Comparison of ENCODE assay signal across 29 mouse cellular contexts in genomic region chr5:148376358-148376757, GRCm38 (mm10). TPM values are rescaled to one million over a fixed set of nuclear protein-coding genes. Genes with fewer than 3 reads are reported as not detected.
DNase-seq lines count a peak whose midpoint lies in the region; ATAC-seq and TF ChIP-seq lines count a peak whose summit lies in the region.
"Had no signal": no experiment of that assay in that cellular context is flagged by ENCODE, and none has a peak within 500 bp of the region (broad histone marks: within the 10 kb centered on the region; RNA-seq: fewer than 3 reads in every experiment).

No protein-coding gene starts in this region.

- no peak for ATAC-seq in liver, embryonic 14.5 days (ENCODE audit: insufficient read depth)
- no peak for ATAC-seq in liver, embryonic 11.5 days (replicated peaks; ENCODE audit: low FRiP score)
- ATAC-seq: activated CD4-positive, CD25-positive, alpha-beta regulatory T cell, adult 4 months; forebrain, embryonic 13.5 days; forebrain, embryonic 16.5 days; hindbrain, postnatal 0 days; inflammation-experienced regulatory T-cells, adult 6 months; intestine, embryonic 16.5 days; Patski had no signal

- no peaks in the 10 kb centered on the region for H3K27me3 ChIP-seq in liver, embryonic 14.5 days (ENCODE audit: control insufficient read depth, insufficient read depth, low read length)
- no peaks in the 10 kb centered on the region for H3K27me3 ChIP-seq in liver, embryonic 11.5 days (replicated peaks; ENCODE audit: control insufficient read depth, insufficient read depth, low read length)
- no peaks in the 10 kb centered on the region for H3K27me3 ChIP-seq in E14TG2a.4 (ENCODE audit: insufficient read depth, low read length)
- H3K27me3 ChIP-seq in heart, adult 2 months (ENCODE audit: control insufficient read depth, insufficient read depth, low read length), result no peaks in the 10 kb centered on the region
- H3K27me3 ChIP-seq: CH12.LX; forebrain, embryonic 13.5 days; heart, embryonic 12.5 days; heart, embryonic 15.5 days; hindbrain, embryonic 13.5 days; Patski had no signal

- H3K36me3 ChIP-seq in liver, embryonic 14.5 days (replicated peaks; ENCODE audit: control insufficient read depth, insufficient read depth, low read depth), result peaks cover 8% of the 10 kb centered on the region
- peaks cover 14% of the 10 kb centered on the region for H3K36me3 ChIP-seq in liver, embryonic 11.5 days (ENCODE audit: control insufficient read depth, insufficient read depth, low read length)
- peaks cover 2% of the 10 kb centered on the region; the same call in 1 of the 2 replicates for H3K36me3 ChIP-seq in E14TG2a.4 (ENCODE audit: insufficient read depth, low read length)
- H3K36me3 ChIP-seq in heart, adult 2 months (ENCODE audit: control insufficient read depth, insufficient read depth, low read length), result no peaks in the 10 kb centered on the region
- H3K36me3 ChIP-seq: heart, embryonic 15.5 days; hindbrain, embryonic 13.5 days had no signal

- no peak overlapping the region for H3K27ac ChIP-seq in liver, embryonic 14.5 days
- no peak overlapping the region for H3K27ac ChIP-seq in liver, embryonic 11.5 days (ENCODE audit: low read depth, low read length)
- no peak overlapping the region for H3K27ac ChIP-seq in heart, adult 2 months
- H3K27ac ChIP-seq: forebrain, embryonic 10.5 days; forebrain, embryonic 13.5 days; heart, embryonic 15.5 days; hindbrain, embryonic 10.5 days; hindbrain, postnatal 0 days had no signal

- peak; percentile 29; the same call in 1 of the 2 replicates for TF ChIP-seq CTCF in liver, embryonic 14.5 days (IDR thresholded peaks at IDR 0.05; ENCODE audit: low read depth)
- peak; percentile 37; the same call in 1 of the 2 replicates for TF ChIP-seq CTCF in E14TG2a.4 (conservative IDR thresholded peaks at IDR 0.05; ENCODE audit: low read length)
- no peak for TF ChIP-seq CTCF in heart, adult 2 months (IDR thresholded peaks at IDR 0.05)

- 0 out of 4 replicates have a peak, but pooled peaks cover 0 to 2% of the 10 kb centered on the region in 2 experiments for H3K4me1 ChIP-seq in liver, embryonic 14.5 days (replicated peaks; ENCODE audit: control insufficient read depth in 2 of 2, insufficient read depth in 2 of 2, low read length in 1 of 2)
- no peaks in the 10 kb centered on the region; the same call in none of the 2 replicates for H3K4me1 ChIP-seq in liver, embryonic 11.5 days (replicated peaks; ENCODE audit: control insufficient read depth, insufficient read depth, low read length)
- peaks cover 47% of the 10 kb centered on the region for H3K4me1 ChIP-seq in E14TG2a.4 (replicated peaks; ENCODE audit: low read depth, low read length)
- H3K4me1 ChIP-seq in heart, adult 2 months (ENCODE audit: control insufficient read depth, insufficient read depth, low read length), result peaks cover 6% of the 10 kb centered on the region
- H3K4me1 ChIP-seq: forebrain, embryonic 10.5 days; forebrain, embryonic 13.5 days; hindbrain, embryonic 10.5 days; hindbrain, embryonic 13.5 days had no signal

- H3K4me2 ChIP-seq in liver, embryonic 14.5 days (ENCODE audit: low read depth), result no peak overlapping the region
- no peak overlapping the region for H3K4me2 ChIP-seq in liver, embryonic 11.5 days
- H3K4me2 ChIP-seq: forebrain, embryonic 13.5 days; heart, embryonic 12.5 days; heart, embryonic 15.5 days; hindbrain, embryonic 13.5 days had no signal

- 87% methylated on average over 8 of the region's 8 CpGs for WGBS in liver, embryonic 14.5 days (ENCODE audit: insufficient replicate concordance)
- 89% methylated on average over 8 of the region's 8 CpGs for WGBS in liver, embryonic 11.5 days
- WGBS in heart, adult 2 months, result 95% methylated on average over 8 of the region's 8 CpGs

- no peak overlapping the region for H3K4me3 ChIP-seq in liver, embryonic 14.5 days (ENCODE audit: insufficient read depth in 1 of 2, low read depth in 2 of 2, low read length in 2 of 2)
- no peak overlapping the region for H3K4me3 ChIP-seq in liver, embryonic 11.5 days (ENCODE audit: low read depth, low read length)
- H3K4me3 ChIP-seq in E14TG2a.4 (replicated peaks; ENCODE audit: low read length), result no peak overlapping the region
- no peak overlapping the region for H3K4me3 ChIP-seq in heart, adult 2 months
- H3K4me3 ChIP-seq: forebrain, embryonic 10.5 days; forebrain, embryonic 13.5 days; heart, embryonic 12.5 days; heart, embryonic 15.5 days; hindbrain, embryonic 10.5 days; hindbrain, embryonic 13.5 days had no signal

- H3K9me3 ChIP-seq in liver, embryonic 14.5 days (ENCODE audit: control insufficient read depth, low read length), result peaks cover 2% of the 10 kb centered on the region; the same call in 1 of the 2 replicates
- H3K9me3 ChIP-seq in liver, embryonic 11.5 days (ENCODE audit: control insufficient read depth, low read length), result peaks cover 2% of the 10 kb centered on the region; the same call in 1 of the 2 replicates
- H3K9me3 ChIP-seq in E14TG2a.4 (ENCODE audit: low read length), result no peaks in the 10 kb centered on the region
- H3K9me3 ChIP-seq: heart, embryonic 15.5 days; hindbrain, embryonic 13.5 days had no signal

- intact Hi-C loops in heart, adult 2 months (cut with DNase I), result no loop called here

- H3K79me2 ChIP-seq in heart, adult 2 months (replicated peaks; ENCODE audit: control insufficient read depth, insufficient read depth, low read length), result no peaks in the 10 kb centered on the region

- no peak for TF ChIP-seq POLR2A in heart, adult 2 months (IDR thresholded peaks at IDR 0.05; ENCODE audit: insufficient read depth, low read depth, low read length)

- H3K9ac ChIP-seq in liver, embryonic 14.5 days (replicated peaks), result no peak overlapping the region
- H3K9ac ChIP-seq in liver, embryonic 11.5 days (ENCODE audit: low read depth, low read length), result no peak overlapping the region
- no peak overlapping the region for H3K9ac ChIP-seq in heart, adult 2 months (ENCODE audit: low read depth, low read length)
- H3K9ac ChIP-seq: forebrain, embryonic 13.5 days; heart, embryonic 12.5 days; heart, embryonic 15.5 days; hindbrain, embryonic 13.5 days had no signal

- no peak for DNase-seq in liver, embryonic 14.5 days (ENCODE audit: low read depth in 3 of 3, low spot score in 3 of 3)
- DNase-seq in liver, embryonic 11.5 days (ENCODE audit: low spot score), result no peak
- DNase-seq in ES-CJ7 (ENCODE audit: low read depth, low spot score) (peak; percentile 32), ZHBTc4 (ENCODE audit: low read depth, low spot score) (peak; percentile 54)
- DNase-seq in heart, adult 2 months, result no peak
- DNase-seq: adrenal gland, adult 8-10 months; adrenal gland, postnatal 36 days; cerebellum, adult 18-20 months; cerebellum, adult 9-10 months; cerebellum, postnatal 14 days; gastrocnemius, postnatal 10 days; gastrocnemius, postnatal 36 days; heart, adult 11 months; heart, postnatal 10 days; heart, postnatal 36 days had no signal

- no peak for TF ChIP-seq EP300 in liver, embryonic 14.5 days (IDR thresholded peaks at IDR 0.05; ENCODE audit: low read depth)
- TF ChIP-seq EP300 in heart, adult 2 months (IDR thresholded peaks at IDR 0.05; ENCODE audit: insufficient read depth, low read depth, low read length), result no peak

RNA-seq across cellular contexts. Expression of gene Slc7a1, which starts 23.3 kb away (rescaled TPM):
- polyA plus RNA-seq in liver, embryonic 14.5 days (2012; rRNA removed), result 4.7 and 4.8 TPM in 2 replicates
- 17.7 and 20.3 TPM in 2 replicates for polyA plus RNA-seq in liver, embryonic 14.5 days (2014; fragmentation: Nextera tagmentation; extraction: Ambion mirVana)
- 58.4 and 63.4 TPM in 2 replicates for polyA plus RNA-seq in liver, embryonic 11.5 days (2014; fragmentation: Nextera tagmentation; extraction: Ambion mirVana)
- 10 to 100 TPM; 14.0 to 14.4 TPM for total RNA-seq in heart, adult 2 months (2021)
- 10.9 and 18.9 TPM in 2 replicates for polyA plus RNA-seq in heart, adult 2 months (2012; rRNA removed)

Comparison
In these comparisons a context has a peak if more than half of its experiments do, and no peak if none do; other contexts are left out.
1. DNase-seq: peak in ES-CJ7 (single experiment) and ZHBTc4 (single experiment); none in liver, embryonic 14.5 days (0 of 3), liver, embryonic 11.5 days (single experiment) and heart, adult 2 months (0 of 2).